Mouse (Mus musculus): ENCODE results near the gene Cd101. TPM values are rescaled to one million over a fixed set of nuclear protein-coding genes. Genes with fewer than 3 reads are reported as not detected.

Gene Cd101
- 0.19 TPM in 1 of 2 replicates, not detected in the other for polyA plus RNA-seq (2015; fragmentation: Nextera tagmentation; extraction: Ambion mirVana)

- DNase-seq (ENCODE audit: low spot score) (no peak), ATAC-seq (replicated peaks; ENCODE audit: low FRiP score, low read depth) (no peak)
- 91% methylated on average over 4 of the region's 4 CpGs for WGBS
- Histone ChIP-seq H3K9me3 (replicated peaks; ENCODE audit: low read length) (no peaks in the 10 kb centered on the region), H3K27ac (no peak within 1 kb of the TSS), H3K4me2 (ENCODE audit: low read length) (no peak within 1 kb of the TSS), H3K4me3 (replicated peaks; ENCODE audit: low read depth, low read length) (no peak within 1 kb of the TSS), H3K4me1 (replicated peaks; ENCODE audit: insufficient read depth, low read length) (0 out of 2 replicates have a peak, but pooled peaks cover 4% of the 10 kb centered on the region), H3K9ac (ENCODE audit: low read depth, low read length) (no peak within 1 kb of the TSS), H3K36me3 (ENCODE audit: insufficient read depth, low read length) (no peaks in the 10 kb centered on the region), H3K27me3 (ENCODE audit: insufficient read depth, low read length) (no peaks in the 10 kb centered on the region)
- TF ChIP-seq CTCF (IDR thresholded peaks at IDR 0.05; ENCODE audit: low read depth) = no peak
These were observed at the start of gene Cd101 for GRCm38 (mm10) chr3:101029339-101029738. TSS of gene Cd101 (minus strand) at chr3:101029556.

GRCm38 (mm10) chr3:101078344-101078743 is 49.0 kb upstream of the Cd101 start:
- Histone ChIP-seq H3K4me3 (replicated peaks; ENCODE audit: low read depth, low read length) (no peak overlapping the region), H3K9me3 (replicated peaks; ENCODE audit: low read length) (no peaks in the 10 kb centered on the region), H3K4me1 (replicated peaks; ENCODE audit: insufficient read depth, low read length) (0 out of 2 replicates have a peak, but pooled peaks cover 9% of the 10 kb centered on the region), H3K36me3 (ENCODE audit: insufficient read depth, low read length) (no peaks in the 10 kb centered on the region), H3K27ac (no peak overlapping the region), H3K4me2 (ENCODE audit: low read length) (no peak overlapping the region), H3K27me3 (ENCODE audit: insufficient read depth, low read length) (no peaks in the 10 kb centered on the region), H3K9ac (ENCODE audit: low read depth, low read length) (no peak overlapping the region)
- peak; percentile 44 for DNase-seq (ENCODE audit: low spot score)
- WGBS = 26% methylated on average over 1 of the region's 1 CpGs
- no peak for ATAC-seq (replicated peaks; ENCODE audit: low FRiP score, low read depth)
- no peak for TF ChIP-seq CTCF (IDR thresholded peaks at IDR 0.05; ENCODE audit: low read depth)

- no peak overlapping the region for H3K9ac ChIP-seq (ENCODE audit: low read depth, low read length)
- ATAC-seq (replicated peaks; ENCODE audit: low FRiP score, low read depth) = no peak
These were observed 48.3 kb upstream of the Cd101 start for GRCm38 (mm10) chr3:101077710-101078100.

GRCm38 (mm10) chr3:101076966-101077709 is 47.8 kb upstream of the Cd101 start:
- Histone ChIP-seq H3K27me3 (ENCODE audit: insufficient read depth, low read length) (no peaks in the 10 kb centered on the region), H3K4me3 (replicated peaks; ENCODE audit: low read depth, low read length) (no peak overlapping the region), H3K9me3 (replicated peaks; ENCODE audit: low read length) (no peaks in the 10 kb centered on the region), H3K4me2 (ENCODE audit: low read length) (no peak overlapping the region), H3K36me3 (ENCODE audit: insufficient read depth, low read length) (no peaks in the 10 kb centered on the region), H3K9ac (ENCODE audit: low read depth, low read length) (no peak overlapping the region), H3K4me1 (replicated peaks; ENCODE audit: insufficient read depth, low read length) (0 out of 2 replicates have a peak, but pooled peaks cover 9% of the 10 kb centered on the region), H3K27ac (no peak overlapping the region)
- no peak for DNase-seq (ENCODE audit: low spot score)
- WGBS = 89% methylated on average over 25 of the region's 25 CpGs
- no peak for TF ChIP-seq CTCF (IDR thresholded peaks at IDR 0.05; ENCODE audit: low read depth)
- ATAC-seq (replicated peaks; ENCODE audit: low FRiP score, low read depth) = no peak

More at GRCm38 (mm10) chr3:101077710-101078100, 48.3 kb upstream of the Cd101 start:
- H3K27me3 ChIP-seq (ENCODE audit: insufficient read depth, low read length) = no peaks in the 10 kb centered on the region
- H3K4me1 ChIP-seq (replicated peaks; ENCODE audit: insufficient read depth, low read length) = 0 out of 2 replicates have a peak, but pooled peaks cover 9% of the 10 kb centered on the region
- H3K27ac ChIP-seq = no peak overlapping the region
- H3K36me3 ChIP-seq (ENCODE audit: insufficient read depth, low read length) = no peaks in the 10 kb centered on the region
- no peak overlapping the region for H3K4me3 ChIP-seq (replicated peaks; ENCODE audit: low read depth, low read length)
- no peak overlapping the region for H3K4me2 ChIP-seq (ENCODE audit: low read length)
- no peak for TF ChIP-seq CTCF (IDR thresholded peaks at IDR 0.05; ENCODE audit: low read depth)
- 70% methylated on average over 6 of the region's 6 CpGs for WGBS
- no peaks in the 10 kb centered on the region for H3K9me3 ChIP-seq (replicated peaks; ENCODE audit: low read length)
- DNase-seq (ENCODE audit: low spot score) = no peak

GRCm38 (mm10) chr3:101075866-101076265 is 46.5 kb upstream of the Cd101 start:
- TF ChIP-seq CTCF (IDR thresholded peaks at IDR 0.05; ENCODE audit: low read depth) = no peak
- Histone ChIP-seq H3K4me2 (ENCODE audit: low read length) (no peak overlapping the region), H3K27me3 (ENCODE audit: insufficient read depth, low read length) (no peaks in the 10 kb centered on the region), H3K9ac (ENCODE audit: low read depth, low read length) (no peak overlapping the region), H3K4me1 (replicated peaks; ENCODE audit: insufficient read depth, low read length) (0 out of 2 replicates have a peak, but pooled peaks cover 9% of the 10 kb centered on the region), H3K27ac (no peak overlapping the region), H3K36me3 (ENCODE audit: insufficient read depth, low read length) (no peaks in the 10 kb centered on the region), H3K4me3 (replicated peaks; ENCODE audit: low read depth, low read length) (no peak overlapping the region), H3K9me3 (replicated peaks; ENCODE audit: low read length) (no peaks in the 10 kb centered on the region)
- peak; percentile 20 for DNase-seq (ENCODE audit: low spot score)
- WGBS = 50% methylated on average over 3 of the region's 3 CpGs
- ATAC-seq (replicated peaks; ENCODE audit: low FRiP score, low read depth) = no peak

GRCm38 (mm10) chr3:101073384-101073783 is 44.0 kb upstream of the Cd101 start:
- no peaks in the 10 kb centered on the region for H3K36me3 ChIP-seq (ENCODE audit: insufficient read depth, low read length)
- WGBS = 63% methylated on average over 9 of the region's 9 CpGs
- DNase-seq (ENCODE audit: low spot score) = no peak
- H3K9ac ChIP-seq (ENCODE audit: low read depth, low read length) = no peak overlapping the region
- H3K27ac ChIP-seq = no peak overlapping the region
- no peak for TF ChIP-seq CTCF (IDR thresholded peaks at IDR 0.05; ENCODE audit: low read depth)
- no peak for ATAC-seq (replicated peaks; ENCODE audit: low FRiP score, low read depth)
- H3K4me1 ChIP-seq (replicated peaks; ENCODE audit: insufficient read depth, low read length) = peaks cover 9% of the 10 kb centered on the region; the same call in 1 of the 2 replicates
- no peak overlapping the region for H3K4me3 ChIP-seq (replicated peaks; ENCODE audit: low read depth, low read length)
- peak overlapping the region; percentile 8; the same call in 1 of the 2 replicates for H3K4me2 ChIP-seq (ENCODE audit: low read length)
- no peaks in the 10 kb centered on the region for H3K9me3 ChIP-seq (replicated peaks; ENCODE audit: low read length)
- H3K27me3 ChIP-seq (ENCODE audit: insufficient read depth, low read length) = no peaks in the 10 kb centered on the region

All from kidney, postnatal 0 days (tissue).